Mouse (Mus musculus) T-helper 17 cell (primary cell): Measurements from ENCODE around the gene Adam8.

Experiments used
- in situ Hi-C, 2 experiments: fragments of 300-600 bp; cut with MboI, MseI; formaldehyde crosslinking; loops; 1 replicate in 1 of 2; 2 replicates in 1 of 2; pipeline ENCODE4 v1.15.1; 2025; ENCODE audit warnings: high pct_unique_total_duplicates in 2 of 2

The Adam8 gene

DNA sequence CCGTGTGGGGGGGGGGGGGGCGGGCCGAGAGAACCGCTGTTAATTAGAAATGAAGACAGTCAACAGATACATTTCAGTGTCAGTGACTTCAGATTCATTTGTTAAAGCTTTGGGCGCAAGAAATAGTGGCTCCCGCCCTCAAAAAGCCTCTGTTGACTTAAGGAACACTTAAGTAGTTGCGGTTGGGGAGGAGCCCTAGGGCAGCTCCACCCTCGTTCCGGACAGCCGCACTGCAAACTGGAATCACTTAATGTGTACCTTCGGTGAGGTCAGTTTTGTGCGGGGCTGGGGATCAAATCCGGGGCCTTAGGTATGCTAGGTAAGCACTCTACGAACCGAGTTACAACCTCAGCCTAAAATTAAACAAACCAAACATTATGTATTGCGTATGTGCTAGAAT, 41.3 kb downstream of the Adam8 start:
- in situ Hi-C loops = loop anchor here in 1 of 2 experiments (10.0 kb wide), 1 partner anchor 1404 kb away; no protein-coding TSS in a partner anchor

DNA sequence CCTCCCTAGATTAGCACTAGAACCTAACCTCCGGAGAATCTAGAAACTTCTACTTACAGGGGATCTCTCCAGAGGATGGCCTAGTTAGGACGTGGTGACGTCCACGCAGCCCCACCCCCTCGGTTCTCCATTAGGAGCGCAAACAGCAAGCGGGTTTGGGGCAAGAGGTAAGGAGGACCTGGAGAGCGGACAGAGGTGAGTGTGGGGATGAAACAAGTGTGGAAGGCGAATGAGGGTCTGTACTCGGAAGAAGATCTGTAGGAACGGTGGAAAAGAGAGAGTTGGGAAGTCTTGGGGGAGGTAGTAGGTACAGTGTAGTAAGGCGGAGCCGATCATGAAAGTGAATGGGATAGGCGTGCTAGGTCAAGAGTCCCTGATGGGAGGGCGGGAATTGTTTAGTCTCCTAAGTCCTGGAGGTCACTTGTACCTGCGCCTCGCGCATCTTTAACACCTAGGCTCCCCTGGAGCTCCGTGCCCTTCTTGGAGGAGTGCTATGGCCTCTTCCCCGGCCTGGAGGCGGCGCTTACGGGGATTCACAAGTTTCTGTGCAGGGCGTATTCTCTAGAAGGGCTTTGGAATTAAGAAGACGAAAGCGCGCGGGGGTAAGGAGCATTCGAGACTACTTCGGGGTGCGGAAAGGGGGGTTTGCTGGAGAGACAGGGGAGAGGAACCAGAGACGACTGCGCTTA, 41.9 kb downstream of the Adam8 start:
- in situ Hi-C loops = loop anchor here in 1 of 2 experiments (10.0 kb wide), 1 partner anchor 1404 kb away; no protein-coding TSS in a partner anchor

DNA sequence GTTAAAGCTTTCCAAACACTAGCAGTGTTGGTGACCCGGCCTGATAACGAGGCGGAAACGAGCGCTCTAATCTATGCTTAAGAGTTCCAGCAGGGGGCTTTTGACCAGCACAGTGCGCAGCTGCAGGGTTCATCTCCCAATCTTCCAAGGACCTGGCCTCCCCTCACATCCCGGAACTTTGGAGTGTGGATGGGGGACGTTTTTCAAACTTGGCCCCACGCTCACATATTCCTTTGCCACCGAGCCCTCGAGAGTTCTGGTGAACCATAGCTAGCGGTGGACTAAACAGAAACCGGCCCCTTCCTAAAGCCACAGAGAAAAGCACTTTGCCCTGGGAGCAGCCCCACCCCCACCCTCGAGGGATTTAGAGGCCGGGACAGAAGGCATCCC, 42.5 kb downstream of the Adam8 start:
- in situ Hi-C loops = loop anchor here in 1 of 2 experiments (10.0 kb wide), 1 partner anchor 1405 kb away; no protein-coding TSS in a partner anchor

DNA sequence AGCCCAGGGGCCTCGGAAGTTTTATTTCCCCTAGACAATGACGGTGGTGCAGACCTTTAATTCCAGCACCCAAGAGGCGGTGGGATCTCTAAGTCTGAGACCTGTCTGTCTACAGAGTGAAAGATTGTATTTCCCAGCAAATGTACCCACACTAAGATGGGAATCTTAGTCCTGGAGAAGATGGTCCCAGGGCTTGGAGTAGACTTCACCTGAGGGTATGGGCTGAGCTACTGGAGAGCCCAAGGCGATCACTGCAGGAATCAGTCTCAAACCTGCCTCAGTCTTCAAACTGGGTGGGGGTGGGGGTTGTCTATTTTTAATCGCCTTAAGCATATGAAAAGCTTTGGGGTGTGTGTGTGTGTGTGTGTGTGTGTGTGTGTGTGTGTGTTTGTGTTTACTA, 46.3 kb downstream of the Adam8 start:
- in situ Hi-C loops = no loop called here

DNA sequence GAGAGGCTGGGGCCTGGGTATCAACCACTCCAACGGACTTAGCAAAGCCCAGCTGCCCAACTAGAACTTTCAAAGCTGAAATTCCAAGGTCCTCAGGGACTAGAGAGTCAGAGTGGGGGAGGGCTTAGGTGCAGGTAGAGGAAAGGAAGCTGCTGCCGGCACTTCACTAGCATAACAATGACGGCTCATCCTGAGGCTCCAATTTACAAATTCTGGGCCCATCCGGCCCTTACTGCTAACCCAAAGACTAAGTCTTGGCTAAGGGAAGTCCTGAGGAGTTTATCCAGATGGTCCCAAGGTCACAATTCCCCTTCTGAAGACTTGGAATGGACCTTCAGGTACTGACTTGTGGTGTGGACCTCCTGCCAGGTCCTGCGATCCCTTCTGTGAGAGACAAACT, 46.8 kb downstream of the Adam8 start:
- in situ Hi-C loops = no loop called here

DNA sequence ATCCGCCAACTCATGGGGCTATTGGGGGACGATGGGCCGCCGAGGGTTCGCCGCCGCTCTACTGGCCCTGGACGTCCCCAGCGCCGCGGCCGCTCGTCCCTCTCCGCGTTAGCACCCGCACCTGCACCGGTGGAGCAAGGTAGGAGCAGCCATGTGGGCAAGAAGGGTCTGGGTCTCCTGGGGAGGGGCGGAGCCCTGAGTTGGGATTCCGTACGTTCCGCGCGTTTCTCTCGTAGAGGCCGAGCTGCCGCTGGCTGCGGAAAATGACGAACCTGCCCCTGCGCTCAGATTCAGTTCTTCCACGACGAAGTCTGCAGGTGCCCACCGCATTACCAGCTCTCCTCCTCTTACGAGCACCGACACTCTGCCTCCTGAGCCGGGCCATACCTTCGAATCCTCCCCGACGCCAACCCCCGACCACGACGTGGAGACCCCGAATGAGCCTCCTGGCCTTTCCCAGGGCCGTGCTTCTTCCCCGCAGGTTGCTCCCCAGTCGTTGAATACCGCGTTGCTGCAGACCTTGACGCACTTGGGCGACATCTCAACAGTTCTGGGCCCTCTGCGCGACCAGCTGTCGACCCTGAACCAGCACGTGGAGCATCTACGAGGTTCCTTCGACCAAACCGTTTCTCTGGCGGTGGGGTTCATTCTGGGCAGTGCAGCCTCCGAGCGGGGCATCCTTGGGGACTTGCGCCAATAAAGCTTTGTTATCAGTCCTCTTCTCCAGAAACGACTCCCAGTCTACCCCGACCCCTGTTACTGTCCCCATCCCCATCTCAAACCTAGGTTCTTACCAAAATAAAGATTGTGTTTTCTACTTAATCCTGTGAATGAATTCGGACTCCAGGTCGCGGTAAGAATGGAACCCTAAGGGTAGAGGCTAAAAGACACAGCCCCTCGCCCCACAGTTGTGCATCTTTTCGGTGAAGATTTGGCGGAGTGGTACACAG, 47.8 kb downstream of the Adam8 start:
- in situ Hi-C loops = loop anchor here in 1 of 2 experiments (5.0 kb wide), 1 partner anchor 48 kb away; the partner anchor contains the start of gene Adam8

DNA sequence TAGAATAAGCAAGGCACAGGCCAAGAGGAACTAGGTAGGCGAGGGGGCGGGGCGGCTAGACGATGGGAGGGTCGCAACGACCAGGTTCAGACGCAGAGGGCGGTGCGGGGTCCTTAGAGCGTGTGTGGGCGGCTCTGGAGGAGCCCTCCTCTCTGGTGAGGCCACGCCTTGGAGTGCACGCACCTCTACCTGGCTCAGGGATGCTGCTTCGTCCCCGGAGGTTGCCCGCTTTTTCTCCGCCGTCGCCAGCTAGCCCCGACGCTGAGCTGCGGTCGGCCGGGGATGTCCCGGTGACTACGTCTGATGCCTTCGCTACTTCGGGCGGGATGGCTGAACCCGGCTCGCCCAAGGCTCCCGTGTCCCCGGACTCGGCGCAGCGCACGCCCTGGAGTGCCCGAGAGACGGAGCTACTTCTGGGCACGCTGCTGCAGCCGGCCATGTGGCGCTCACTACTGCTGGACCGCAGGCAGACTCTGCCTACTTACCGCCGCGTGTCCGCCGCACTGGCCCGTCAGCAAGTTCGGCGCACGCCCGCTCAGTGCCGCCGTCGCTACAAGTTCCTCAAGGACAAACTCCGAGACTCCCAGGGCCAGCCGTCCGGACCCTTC, 48.6 kb downstream of the Adam8 start, which contains the start of gene Utf1:
Gene Utf1 (plus strand): TSS at position 116 of the 608 bp plus-strand sequence.
- in situ Hi-C loops = loop anchor here in 1 of 2 experiments (5.0 kb wide), 1 partner anchor 49 kb away; the partner anchor contains the start of gene Adam8

DNA sequence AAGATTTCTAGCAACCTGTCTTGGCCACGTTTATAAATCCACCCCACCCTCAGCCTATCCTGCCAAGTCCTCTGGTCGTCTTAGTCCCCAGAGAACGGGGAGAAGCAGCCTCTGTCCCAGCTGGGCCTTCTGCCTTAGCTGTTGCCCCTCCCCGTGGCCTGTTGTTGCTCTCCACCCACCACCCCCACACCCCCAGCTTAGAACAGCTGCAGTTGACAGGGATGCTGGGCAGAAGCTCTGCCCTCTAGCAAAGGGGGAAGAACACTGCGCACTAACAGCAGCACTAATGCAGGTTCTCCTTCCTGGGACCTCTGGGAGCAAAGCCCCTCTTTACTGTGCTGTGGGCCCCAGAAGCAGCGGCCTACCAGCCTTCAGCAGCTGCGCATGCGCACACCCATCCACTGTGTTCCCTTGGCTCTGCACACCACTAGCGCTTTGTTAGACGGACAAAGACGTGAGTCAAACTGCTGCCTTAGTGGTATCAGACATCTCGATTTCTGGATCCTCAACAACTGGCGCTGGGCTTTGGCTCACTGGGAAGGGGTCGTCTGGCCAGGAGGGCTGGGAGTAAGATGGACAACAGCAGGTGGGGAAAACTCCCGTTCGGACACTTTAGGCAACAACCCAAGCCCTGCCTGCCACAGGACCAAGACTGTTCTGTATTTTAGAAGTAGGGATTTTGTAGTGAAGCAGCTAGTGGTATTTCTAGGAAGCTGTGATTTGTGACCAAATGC, 51.7 kb downstream of the Adam8 start:
- in situ Hi-C loops = loop anchor here in 1 of 2 experiments (5.0 kb wide), 1 partner anchor 52 kb away; the partner anchor contains the start of gene Adam8

DNA sequence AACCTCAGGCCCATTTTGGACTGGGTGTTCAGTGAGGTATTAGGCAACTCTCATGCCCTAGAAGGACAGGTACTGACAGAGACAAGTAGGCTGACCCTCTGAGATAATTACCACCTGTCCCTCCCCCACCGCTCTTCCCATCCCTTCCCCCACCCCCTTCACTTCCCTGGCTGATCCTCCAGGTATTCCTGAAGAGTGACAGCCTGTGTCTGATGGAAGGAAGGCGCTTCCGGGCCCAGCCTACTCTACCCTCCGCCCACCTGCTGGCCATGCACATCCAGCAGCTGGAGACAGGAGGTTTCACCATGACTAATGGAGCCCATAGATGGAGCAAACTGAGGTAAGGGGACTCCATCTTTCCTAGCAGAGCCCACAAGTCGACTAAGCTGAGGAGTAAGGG, 54.6 kb downstream of the Adam8 start:
- in situ Hi-C loops = no loop called here

DNA sequence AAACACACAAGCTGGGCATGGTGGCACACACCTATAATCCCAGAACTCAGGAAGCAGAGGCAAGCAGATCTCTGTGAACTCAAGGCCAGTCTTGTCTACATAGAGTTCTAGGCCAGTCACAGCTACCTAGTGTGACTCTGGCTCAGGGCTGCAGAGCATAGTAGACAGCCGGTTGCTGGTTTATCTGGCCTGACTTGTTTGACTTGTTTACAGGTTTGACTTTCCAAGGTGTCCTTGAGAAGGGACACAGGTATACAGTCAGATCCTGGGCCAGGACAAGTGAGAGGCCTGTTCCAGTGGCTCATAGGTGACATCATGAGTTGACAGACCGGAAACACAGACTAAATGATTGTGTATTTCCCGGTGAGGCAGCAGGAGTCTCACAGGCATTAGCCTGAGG, 55.2 kb downstream of the Adam8 start:
- in situ Hi-C loops = no loop called here

DNA sequence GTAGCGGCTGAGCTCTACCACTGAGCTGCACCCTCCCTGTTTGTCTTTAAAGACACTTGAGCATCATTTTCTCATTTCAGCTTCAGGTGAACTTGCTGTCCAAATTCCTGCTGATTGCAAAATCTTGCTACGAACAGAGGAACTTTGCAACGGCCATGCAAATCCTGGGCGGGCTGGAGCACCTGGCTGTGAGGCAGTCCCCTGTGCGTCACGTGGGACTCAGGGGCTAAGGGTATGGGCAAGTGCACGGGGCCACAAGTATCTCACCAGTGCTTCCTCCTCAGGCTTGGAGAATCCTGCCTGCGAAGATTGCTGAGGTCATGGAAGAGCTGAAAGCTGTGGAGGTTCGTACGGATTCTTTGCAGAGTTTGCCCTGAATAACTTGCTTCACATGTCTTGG, 55.7 kb downstream of the Adam8 start:
- in situ Hi-C loops = no loop called here

DNA sequence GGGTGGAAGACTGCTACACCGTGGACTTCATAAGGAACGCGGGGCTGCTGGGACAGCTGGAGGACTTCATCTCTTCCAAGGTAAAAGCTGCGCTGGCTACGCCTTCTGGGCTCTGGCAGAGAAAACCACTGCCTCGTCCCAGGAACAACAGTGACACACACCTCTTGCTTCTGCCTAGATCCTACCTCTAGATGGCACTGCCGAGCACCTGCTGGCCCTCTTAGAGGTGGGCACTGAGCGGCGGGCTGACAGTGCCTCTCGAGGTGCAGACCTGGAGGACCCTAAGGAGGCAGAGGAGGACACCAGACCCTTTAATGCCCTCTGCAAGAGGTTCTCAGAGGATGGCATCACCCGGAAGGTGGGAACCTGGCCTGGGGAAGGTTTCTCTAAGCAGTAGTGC, 61.6 kb downstream of the Adam8 start:
- in situ Hi-C loops = no loop called here
